Mouse (Mus musculus): ENCODE data around the gene Cblc.

Cblc gene

DNA sequence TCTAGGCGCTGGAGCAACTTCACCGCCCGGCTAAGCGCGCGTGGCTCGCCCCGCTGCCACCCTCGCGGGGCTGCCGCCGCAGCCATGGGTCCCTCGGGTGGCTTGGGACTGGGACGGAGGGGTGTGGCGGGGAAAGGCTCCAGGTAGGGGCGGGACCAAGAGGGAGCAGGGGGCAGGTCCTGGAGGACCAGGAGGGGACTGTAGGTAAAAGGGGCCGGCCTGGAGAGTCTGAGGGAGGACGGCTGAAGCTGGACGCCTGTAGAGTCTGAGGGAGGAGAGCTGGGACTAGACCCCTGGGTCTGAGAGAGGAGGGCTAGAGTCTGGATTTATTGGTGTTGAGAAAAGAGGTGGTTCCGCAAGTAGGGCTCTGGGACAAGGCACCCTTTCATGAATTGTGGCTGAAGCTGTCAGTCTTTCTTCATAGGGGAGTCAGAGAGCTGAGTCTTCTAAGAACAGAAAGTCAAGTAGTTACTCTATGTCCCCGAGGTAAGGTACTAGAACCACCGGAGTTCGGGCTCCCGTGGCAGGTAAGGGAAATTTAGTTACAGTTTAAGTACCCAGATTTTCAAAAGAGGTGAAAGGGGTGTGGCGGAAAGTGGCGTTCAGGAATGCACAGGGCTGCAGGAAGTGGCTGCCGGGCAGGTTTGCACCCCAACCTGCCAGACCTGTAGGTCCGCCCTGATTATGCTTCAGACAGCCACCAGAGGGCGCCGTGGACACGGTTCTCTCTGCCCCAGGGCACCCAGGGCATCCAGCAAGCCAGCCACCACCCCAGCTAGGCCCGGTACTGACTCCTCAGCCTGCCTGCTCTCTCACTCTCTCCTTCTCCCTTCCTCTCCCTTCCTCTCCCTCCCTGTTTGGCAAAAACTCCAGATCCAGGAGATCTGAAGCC lies at the start of gene Cblc:
Gene Cblc, minus strand, starts transcription at position 113 of the 892 bp plus-strand sequence.
- peak; percentile 58 for DNase-seq (ENCODE audit: low spot score)

DNA sequence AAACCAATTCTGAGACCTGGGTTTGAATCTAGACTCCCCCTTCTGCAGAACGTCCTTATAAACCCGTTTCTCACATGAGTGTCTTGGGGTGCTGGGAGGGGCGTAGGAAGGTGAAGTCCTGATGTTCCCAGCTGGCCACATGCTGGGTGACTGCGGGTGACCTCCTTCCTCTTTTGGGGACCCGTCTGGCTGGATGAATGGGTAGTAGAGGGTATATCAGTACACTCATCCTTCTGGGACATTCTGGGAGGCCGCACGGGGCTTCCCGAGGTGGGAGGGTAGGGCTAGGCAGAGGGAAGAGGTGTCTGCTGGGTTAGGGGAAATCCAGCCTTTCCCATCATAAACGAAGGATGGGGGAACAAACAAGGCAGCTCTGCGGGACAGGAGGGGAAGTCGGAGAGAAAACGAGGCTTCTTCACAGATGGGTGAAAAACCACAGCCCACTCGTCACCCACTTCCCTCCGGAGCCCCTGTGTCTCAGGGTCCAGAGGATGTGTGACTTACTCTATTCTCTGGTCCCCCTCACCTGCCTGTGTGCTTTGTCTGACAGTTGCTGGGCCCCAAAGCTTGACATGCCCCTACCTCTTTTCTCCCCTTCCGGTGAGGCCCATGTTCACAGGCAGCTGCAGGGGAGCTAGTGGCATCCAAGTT lies 48.0 kb upstream of the Cblc start:
- DNase-seq (ENCODE audit: low spot score): no peak

DNA sequence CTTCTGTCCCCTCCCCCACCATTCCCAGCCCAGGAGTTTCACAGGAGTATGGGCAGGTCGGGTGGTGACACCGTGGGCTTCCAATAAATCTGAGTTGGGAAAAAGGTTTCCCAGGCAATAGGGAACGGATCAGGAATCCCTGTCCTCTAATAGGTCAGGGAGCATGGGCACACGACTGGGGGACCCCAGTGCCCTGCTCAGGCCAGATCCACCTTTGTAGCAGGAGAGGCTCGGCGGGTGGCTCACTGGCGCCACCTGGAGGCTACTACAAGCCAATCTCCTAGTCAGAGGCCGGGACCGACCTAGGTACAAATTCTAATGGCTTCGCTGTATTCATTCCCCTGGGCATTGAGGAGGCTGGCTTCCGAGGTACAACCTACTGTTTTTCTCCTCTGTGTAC lies 47.0 kb upstream of the Cblc start:
- peak; percentile 64 for DNase-seq (ENCODE audit: low spot score)

DNA sequence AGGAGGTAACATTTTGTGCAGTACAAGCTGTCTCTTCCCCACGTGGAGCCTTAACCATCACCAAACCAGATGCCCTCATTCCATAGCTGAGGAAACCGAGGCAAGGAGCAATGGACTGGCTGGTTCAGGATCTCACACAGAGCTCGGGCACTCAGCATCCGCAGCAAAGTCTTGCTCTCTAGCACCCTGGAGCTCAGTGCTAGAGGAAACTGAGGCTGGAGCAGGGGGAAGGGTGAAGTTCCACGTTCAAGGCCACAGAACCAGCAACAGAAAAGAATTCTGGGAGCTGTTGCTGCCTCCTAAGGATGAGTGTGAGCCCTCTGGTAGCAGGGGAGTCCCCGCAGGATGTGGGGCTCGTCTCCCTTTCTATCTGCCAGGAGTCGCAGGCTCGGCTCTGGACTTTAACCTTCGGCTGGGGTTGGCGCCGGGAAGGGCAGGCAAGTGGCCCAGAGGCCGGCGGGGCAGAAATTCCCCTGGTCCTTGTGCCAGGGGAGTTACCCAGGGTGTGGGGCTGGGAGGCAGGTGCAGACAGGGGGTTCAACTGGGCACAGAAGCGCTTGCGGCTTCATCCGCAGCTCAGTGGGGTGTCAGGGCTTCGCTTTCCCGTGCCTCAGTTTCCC lies 46.4 kb upstream of the Cblc start:
- no peak for DNase-seq (ENCODE audit: low spot score)

DNA sequence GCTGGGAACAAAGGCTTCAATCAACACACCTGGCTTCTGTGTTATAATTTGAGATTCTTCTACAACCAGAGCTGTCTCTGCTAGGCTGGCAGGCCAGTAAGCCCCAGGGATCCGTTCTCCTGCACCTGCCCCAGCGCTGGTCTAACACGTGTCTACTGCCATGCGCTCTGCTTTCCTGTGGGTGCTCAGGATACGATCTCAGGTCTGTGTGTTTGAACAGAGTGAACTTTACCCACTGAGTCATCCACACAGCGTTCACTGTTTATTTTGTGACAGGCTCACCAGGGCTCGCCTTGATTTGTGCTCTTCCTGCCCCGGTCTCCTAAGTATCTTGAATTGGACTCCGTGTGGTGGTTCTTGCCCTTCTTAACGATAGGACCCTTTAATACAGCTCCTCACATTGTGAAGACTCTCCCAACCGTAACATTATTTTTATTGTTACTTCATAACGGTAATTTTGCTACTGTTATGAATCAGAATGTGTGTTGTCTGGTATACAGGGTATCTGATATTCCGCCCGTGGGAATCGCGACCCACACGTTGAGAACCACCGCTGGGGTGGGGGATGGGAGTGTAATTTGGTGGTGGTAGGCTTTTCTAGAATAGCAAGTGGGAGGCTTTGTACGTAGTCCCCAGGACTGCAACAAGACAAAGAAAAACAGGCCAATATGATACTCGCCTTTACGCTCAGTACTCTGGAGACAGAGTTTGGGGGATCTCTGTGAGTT lies 45.2 kb upstream of the Cblc start:
- no peak for DNase-seq (ENCODE audit: low spot score)

DNA sequence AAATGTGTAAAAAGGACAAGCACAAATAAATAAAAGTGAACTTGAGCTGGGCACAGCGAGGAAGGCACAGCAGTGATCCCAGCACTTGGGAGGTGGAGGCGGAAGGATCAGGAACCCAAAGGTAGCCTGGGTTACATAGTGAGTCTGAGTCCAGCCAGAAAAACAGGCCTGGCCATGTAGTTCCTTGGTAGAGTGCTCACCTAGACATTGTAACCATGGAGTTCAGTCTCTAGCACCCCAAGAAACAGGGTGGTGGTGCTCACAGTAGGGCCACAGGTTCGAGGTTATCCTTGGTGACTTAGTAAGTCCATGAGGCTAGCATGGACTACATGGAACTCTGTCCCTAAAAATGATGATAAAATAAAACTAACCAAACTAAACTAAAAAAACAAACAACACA lies 44.3 kb upstream of the Cblc start:
- no peak for DNase-seq (ENCODE audit: low spot score)

DNA sequence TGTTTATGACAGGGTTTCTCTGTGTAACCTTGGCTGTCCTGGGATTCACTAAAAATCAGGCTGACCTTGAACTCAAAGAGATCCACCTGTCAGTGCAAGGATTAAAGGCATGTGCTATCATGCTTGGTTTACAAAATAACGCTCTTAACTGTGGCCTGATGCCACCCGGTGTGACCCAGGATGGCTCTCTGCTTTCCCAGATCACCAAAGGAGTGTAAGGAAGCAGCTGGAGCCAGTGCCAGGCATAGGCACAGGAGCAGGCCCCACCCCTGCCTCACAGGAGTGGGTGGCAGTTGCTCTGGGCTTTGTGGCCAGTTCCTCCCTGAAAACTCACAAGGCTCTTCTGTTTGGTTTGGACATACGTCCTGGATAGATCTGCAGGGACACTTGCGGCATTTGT lies 43.8 kb upstream of the Cblc start:
- no peak for DNase-seq (ENCODE audit: low spot score)

DNA sequence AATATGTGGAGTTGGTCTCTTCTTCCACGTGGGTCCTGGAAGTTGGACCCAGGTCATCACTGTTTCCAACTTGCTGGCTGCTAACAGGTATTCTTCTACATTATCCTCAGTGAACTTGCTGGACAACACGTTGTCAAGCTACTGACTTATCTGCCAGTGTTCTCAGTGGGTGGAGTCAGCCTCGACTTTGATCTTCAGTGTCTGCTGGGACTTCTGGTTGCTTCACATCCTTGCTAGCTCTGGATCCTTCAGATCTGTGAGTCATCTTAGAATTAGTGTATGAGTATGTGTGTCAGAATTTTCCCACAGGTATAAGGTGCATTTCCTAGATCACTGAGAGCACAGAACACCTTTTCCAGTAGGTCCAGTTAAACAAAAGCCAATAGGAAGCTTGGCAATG lies 40.2 kb upstream of the Cblc start:
- DNase-seq (ENCODE audit: low spot score): no peak

DNA sequence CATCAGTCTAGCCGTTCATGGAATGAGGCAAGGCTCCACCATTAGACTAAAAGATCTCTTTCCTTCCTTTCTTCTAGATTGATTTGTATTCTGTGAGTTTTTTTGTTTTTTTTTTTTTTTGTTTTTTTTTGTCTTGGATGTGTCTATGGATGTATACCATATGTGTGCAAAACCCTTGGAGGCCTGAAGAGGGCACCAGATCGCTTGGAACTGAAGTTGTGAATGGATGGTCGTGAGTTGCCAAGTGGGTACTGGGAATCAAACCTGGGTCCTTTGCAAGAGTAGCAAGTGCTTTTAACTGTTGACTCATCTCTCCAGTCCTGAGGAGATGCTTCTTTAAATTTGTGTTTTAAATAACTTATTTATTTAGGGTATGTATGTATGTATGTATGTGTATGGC lies 37.4 kb upstream of the Cblc start:
- DNase-seq (ENCODE audit: low spot score): no peak

DNA sequence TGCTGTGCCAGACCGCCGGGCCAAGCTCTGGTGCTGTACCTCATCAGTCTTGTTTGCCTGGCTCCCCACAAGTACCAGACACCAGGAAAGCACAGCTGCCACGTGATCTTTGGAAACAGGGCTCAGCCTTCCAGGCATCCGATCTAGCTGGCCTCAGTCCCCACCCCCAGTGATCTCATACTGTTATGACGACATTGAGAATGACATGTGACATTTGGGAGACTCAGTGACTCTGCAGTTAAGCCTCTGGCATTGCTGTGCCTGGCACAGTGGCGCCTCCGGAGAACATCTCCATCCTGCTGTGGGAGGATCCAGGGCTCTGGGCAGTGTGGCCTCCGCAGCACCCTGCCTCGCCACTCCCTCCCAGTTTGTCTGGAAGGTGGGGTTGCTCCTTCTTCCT lies 35.2 kb upstream of the Cblc start:
- DNase-seq (ENCODE audit: low spot score): no peak

DNA sequence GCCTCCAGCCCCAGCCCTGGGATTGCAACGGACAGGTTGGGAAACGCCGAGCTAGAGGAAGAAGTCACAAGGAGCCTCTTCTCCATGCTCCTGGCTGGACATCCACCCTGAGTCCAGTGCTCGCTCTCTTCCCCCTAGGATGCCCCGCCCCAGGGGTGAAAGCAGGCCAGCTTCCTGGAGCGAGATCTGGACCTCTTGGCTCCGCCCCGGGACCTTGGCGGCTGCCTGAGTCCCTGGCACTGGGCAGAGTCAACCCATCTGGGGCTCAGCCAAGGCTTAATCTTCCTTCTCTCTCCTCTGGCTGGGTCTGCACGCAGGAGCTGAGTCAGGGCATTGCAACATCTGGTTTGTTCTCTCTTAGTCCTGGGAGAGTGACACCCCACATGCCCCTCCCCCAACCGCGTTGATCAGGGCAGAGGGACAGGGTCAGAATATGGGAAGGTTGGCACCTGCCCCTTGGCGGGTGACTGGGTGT lies 34.1 kb upstream of the Cblc start:
- DNase-seq (ENCODE audit: low spot score): peak; percentile 63

DNA sequence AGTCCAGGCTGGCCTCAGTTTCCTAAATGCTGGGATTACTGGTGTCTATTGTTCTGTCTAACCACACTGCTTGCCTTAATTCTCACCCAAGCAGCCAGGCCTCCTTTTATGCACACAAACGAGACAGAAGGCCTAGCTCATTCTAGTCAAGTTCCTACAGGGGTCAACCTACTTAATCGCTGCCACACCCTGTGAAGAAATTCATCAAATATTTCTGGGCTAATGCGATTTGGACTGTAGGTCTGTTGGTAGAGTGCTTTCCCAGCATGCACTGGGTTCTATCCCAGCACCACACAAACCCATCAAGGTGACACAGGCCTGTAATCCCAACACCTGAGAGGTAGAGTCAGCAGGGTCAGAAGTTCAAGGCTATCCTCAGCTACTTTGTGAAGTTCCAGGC lies 33.1 kb upstream of the Cblc start:
- DNase-seq (ENCODE audit: low spot score): no peak

DNA sequence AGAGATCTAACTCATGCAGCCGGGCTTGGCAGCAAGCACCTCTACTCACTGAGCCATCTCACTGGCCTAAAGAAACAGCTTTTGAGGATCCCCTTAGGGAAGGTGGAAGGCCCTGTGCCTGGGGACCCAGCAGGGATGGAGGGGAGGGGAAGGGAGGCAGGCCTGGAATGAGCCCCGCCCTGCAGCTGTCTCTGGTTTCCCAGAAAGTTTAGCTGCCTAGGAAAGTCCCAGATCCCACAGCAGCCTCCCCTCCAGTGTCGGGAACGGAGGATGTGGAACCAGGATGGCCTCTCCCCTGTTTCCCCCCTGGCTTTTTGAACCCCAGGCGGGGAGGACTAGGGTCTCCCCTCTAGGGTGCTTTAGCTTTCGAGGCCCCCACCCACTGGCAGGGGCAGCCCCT lies 30.1 kb upstream of the Cblc start:
- DNase-seq (ENCODE audit: low spot score): no peak

DNA sequence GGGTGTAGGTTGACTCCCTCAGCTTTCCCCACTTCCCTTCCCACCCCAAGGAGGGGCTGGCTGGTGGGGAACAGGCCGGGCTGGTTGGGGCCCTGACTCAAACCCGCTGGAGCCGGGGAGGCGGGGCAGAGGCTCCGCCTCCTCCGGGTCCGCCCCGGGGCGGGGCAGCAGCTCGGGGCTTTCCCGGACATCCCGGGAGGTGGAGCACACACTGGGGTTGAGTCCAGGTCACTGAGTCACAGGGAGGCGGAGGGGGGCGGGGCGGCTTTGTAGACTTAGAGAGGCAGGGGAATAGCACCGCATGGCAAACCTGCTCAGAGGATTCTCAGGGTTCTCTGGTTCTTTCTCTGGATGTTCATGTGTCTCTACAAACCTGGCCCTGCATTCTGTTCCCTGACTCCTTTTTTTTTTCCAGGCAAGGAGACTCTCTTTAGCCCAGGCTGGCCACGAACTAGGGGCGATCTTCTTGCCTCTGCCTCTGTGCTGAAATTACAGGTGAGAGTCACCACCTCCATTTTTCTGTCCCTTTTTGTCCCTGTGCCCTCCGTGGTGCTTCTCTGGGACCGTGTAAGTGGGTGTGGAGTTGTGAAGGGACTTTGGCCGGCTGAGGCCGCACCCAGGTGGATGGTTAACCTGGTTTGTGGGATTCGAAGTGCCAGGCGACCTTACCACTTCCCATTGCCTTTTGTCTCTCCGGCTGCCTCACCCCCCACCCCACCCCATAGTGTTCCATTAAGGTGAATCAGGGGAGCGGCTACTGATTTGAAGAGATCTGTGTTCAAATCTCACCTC lies 27.8 kb upstream of the Cblc start:
- peak; percentile 69 for DNase-seq (ENCODE audit: low spot score)

DNA sequence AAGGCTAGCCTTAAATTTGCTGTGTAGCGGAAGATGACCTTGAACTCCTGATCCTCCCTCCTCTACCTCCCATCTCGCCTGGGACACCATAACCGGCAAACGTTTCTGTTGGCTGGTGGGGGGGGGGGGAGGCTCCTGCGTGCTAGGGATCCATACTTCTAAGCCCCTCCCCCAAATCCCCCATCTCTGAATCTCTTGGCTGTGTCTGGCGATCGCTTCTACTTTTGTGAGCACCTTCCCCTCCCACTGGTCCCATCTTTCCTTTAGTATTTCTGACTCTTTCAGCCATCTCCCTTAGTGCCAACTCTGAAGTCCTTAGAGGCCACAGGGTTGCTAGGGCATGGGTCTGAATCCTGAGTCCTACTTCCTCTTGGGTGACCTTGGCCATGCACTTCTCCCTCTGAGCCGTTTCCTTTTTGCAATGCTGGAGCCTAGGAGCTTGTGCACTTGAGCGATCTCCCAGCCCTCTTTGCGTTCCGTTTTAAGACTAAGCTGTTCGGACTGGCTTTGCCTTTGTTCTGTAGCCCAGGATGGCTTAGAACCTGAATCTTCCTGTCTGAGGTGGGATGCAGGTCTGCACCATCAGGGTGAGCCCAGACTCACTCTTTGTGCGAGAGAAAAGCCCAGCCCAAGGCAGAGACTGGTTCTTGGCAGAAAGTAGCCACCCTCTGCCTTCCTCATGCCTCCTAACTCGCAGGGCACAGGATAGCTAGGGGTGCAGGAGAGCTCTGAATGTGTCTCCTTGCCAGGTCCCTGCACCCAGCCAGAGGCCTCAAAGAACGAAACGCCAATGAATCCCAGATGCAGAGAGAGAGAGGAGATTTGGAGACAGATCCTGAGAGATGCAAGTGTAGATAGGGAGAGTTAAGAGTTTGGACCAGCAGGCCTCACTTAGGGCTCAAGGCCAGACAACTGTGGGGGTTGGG lies 26.9 kb upstream of the Cblc start:
- DNase-seq (ENCODE audit: low spot score): no peak

DNA sequence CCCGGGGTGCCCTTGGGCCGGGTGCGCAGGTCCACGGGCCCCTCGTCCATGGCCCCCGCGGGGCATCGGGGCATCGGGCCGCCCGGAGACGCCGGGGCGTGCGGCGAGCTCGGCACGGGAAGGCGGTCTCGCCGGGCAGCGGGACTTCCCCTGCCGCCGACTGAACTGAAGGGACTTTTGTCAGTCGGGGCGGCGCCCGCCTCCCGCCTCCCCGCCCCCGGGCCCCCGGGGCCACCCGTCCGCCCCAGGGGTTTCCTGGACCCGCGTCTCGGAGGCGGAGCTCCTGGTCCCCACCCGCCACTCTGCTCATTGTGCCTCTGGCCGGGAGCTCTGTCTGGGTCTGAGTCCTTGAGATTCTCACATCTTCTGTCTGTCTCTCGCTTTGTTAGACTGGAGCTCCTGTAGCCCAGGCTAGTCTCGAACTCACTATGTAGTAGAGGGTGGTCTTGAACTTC lies 26.0 kb upstream of the Cblc start, which contains the start of gene Bcl3:
Gene Bcl3, minus strand, starts transcription at position 167 of the 455 bp plus-strand sequence.
- DNase-seq (ENCODE audit: low spot score): no peak

DNA sequence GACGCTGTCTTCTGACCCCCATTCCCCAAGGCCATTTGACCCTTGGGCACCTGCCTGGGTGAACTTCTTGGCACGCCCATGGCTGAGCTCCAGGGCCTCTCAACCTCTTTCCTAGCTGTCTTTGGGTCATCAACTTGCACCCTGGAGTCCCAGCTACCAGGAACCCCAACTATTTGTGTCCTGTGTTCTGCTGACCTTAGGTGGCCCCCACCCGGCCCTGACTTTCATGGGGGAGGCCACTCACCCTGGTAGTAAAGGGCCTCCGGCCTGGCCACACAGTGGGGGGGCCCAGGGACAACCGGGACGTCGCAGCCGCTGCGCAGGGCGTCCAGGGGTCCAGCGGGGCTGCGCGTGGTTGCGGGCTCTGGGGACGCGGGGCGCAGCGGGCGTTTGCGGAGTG lies 25.6 kb upstream of the Cblc start:
- no peak for DNase-seq (ENCODE audit: low spot score)

DNA sequence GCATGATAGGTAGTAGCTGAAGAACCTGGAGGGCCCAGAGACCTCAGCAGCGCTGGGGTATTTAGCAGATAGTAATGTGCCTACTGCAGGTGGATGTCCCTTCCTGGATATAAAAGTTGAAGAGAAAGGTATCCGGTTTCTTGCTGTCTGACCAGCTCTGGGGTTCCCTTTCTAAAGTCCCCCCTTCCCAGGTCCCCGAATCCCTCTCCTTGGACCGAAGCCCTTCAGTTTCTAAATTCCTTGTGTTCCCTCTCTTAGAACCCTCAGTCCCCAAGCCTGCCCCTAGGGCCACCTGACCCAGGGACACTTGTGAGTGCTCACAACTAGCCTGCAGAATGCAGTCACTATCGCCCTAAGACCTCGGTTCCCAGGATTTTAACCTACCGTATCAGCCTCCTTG lies 25.0 kb upstream of the Cblc start:
- no peak for DNase-seq (ENCODE audit: low spot score)

DNA sequence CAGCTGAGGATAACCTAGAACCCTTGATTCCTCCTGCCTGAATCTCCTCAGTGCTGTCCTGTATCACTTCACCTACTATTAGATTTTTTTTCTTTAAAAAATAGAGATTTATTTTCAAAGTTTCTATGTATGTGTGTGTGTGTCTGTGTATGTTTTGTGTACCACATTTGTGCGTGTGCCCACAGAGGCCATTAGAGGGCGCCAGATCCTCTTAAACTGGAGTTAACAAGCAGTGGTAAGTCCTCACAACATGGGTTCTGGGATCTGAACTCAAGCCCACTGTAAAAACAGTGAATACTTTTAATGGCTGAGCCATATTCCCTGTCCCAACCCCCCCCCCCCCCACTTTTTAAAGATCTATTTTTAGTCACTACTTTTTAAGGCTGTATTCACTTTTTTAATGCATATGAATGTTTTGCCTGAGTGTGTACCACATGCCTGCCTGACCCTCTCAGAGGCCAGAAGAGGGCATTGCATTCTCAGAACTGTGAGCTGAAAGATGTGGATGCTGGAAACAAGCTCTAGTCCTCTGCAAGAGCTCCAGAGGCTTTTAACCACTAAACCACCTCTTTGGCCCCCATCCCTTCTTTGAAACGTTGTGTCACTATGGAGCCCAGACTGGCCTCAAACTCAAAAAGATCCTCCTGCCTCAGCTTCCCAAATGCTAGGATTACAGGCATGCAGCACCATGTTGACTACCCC lies 23.9 kb upstream of the Cblc start:
- no peak for DNase-seq (ENCODE audit: low spot score)

DNA sequence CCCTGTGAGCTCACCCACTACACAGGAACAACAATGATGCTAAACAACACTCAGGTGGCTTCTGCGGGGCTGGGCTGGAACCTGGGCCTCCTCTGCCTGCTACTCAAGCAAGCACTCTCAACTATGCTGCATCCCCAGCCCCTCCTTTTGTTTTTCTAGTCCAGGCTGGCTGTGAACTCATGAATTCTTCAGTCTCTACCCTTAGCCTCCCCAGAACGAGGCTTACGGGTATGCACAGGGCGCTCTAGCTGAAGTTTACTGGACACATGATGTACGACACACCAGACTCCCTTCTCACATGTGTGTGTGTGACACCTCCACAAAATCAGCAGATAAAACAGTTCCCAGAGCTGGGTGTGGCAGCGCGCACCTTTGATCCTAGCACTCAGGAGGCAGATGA lies 22.3 kb upstream of the Cblc start:
- DNase-seq (ENCODE audit: low spot score): no peak

All from ovary, postnatal 10 days (tissue).